Mouse (Mus musculus) MEL (cell line): ENCODE results near the gene Tsg101. TPM values are rescaled to one million over a fixed set of nuclear protein-coding genes. Genes with fewer than 3 reads are reported as not detected.
A peak's percentile ranks its signal among the peaks of the same experiment; 100 is the strongest.
"Not testable (repeated sequence)": the region's sequence is repeated elsewhere in the genome, so short reads cannot be mapped to it uniquely, and the experiment has no call there.

Experiments used
- DNase-seq: peaks from one replicate; pipeline ENCODE4 v3.0.0; 2011; ENCODE audit warnings: low read depth, low spot score
- H3K27ac ChIP-seq: 2 replicates; pipeline ENCODE4 v1.5.1; 2012; ENCODE audit warnings: low read depth, mild to moderate bottlenecking, control low read depth, low read length, moderate library complexity; ENCODE audit not compliant: control insufficient read depth
- H3K27me3 ChIP-seq, 2 experiments: fragments of 150-350 bp in 1 of 2; sonication (generic) in 1 of 2; 2 replicates each; pipeline ENCODE4 v1.6.1; 2012; ENCODE audit warnings: low read length in 2 of 2, mild to moderate bottlenecking in 2 of 2, improper control_type of control experiment in 1 of 2, moderate library complexity in 1 of 2; ENCODE audit not compliant: insufficient read depth in 2 of 2, control insufficient read depth in 1 of 2
- H3K36me3 ChIP-seq, 2 experiments: 2 replicates each; pipeline ENCODE4 v1.6.1; 2012 to 2014; ENCODE audit warnings: low read length in 2 of 2, improper control_type of control experiment in 1 of 2, inconsistent platforms in 1 of 2, mild to moderate bottlenecking in 1 of 2; ENCODE audit not compliant: insufficient read depth in 2 of 2, control insufficient read depth in 1 of 2
- H3K4me1 ChIP-seq, 2 experiments: fragments of 150-350 bp in 1 of 2; sonication (generic) in 1 of 2; 2 replicates each; pipeline ENCODE4 v1.6.1; 2012; ENCODE audit warnings: low read length in 2 of 2, improper control_type of control experiment in 1 of 2, mild to moderate bottlenecking in 1 of 2; ENCODE audit not compliant: insufficient read depth in 2 of 2, control insufficient read depth in 1 of 2
- H3K4me3 ChIP-seq, 2 experiments: fragments of 150-350 bp in 1 of 2; sonication (generic) in 1 of 2; 2 replicates each; pipeline ENCODE4 v1.5.1; 2012; ENCODE audit warnings: low read depth in 2 of 2, low read length in 2 of 2, mild to moderate bottlenecking in 2 of 2, moderate library complexity in 2 of 2, control low read depth in 1 of 2, improper control_type of control experiment in 1 of 2; ENCODE audit not compliant: control insufficient read depth in 1 of 2, insufficient read depth in 1 of 2
- H3K79me2 ChIP-seq: 2 replicates; pipeline ENCODE4 v1.6.1; 2012; ENCODE audit warnings: mild to moderate bottlenecking, low read length, moderate library complexity; ENCODE audit not compliant: control insufficient read depth, poor library complexity, insufficient read depth
- H3K9ac ChIP-seq: 2 replicates; pipeline ENCODE4 v1.6.1; 2012; ENCODE audit warnings: low read depth, mild to moderate bottlenecking, control low read depth, low read length, moderate library complexity; ENCODE audit not compliant: control insufficient read depth, poor library complexity, severe bottlenecking
- H3K9me3 ChIP-seq: fragments of 150-350 bp; sonication (generic); replicated peaks from 2 replicates; pipeline ENCODE4 v1.6.1; 2012; ENCODE audit warnings: mild to moderate bottlenecking, low read length, improper control_type of control experiment, moderate library complexity; ENCODE audit not compliant: insufficient read depth
- BHLHE40 ChIP-seq: IDR thresholded peaks from 2 replicates; pipeline ENCODE4 v1.6.1; 2012; ENCODE audit warnings: low read depth, mild to moderate bottlenecking, inconsistent platforms, low read length, improper control_type of control experiment, borderline replicate concordance
- CHD2 ChIP-seq: IDR thresholded peaks from 2 replicates; pipeline ENCODE4 v1.6.1; 2011; ENCODE audit warnings: low read length, improper control_type of control experiment
- CTCF ChIP-seq, 3 experiments: IDR thresholded peaks in 2 of 3; conservative IDR thresholded peaks in 1 of 3; 2 replicates each; pipeline ENCODE4 v1.5.1; 2011 to 2012; ENCODE audit warnings: low read length in 3 of 3, low read depth in 2 of 3, mild to moderate bottlenecking in 2 of 3, improper control_type of control experiment in 1 of 3, inconsistent platforms in 1 of 3, mixed read lengths in 1 of 3, moderate library complexity in 1 of 3; ENCODE audit not compliant: control insufficient read depth in 1 of 3, insufficient read depth in 1 of 3, poor library complexity in 1 of 3, severe bottlenecking in 1 of 3
- E2F4 ChIP-seq: IDR thresholded peaks from 2 replicates; pipeline ENCODE4 v1.6.1; 2011; ENCODE audit warnings: low read depth, low read length, improper control_type of control experiment, borderline replicate concordance
- ELF1 ChIP-seq: IDR thresholded peaks from 2 replicates; pipeline ENCODE4 v1.6.1; 2014; ENCODE audit warnings: low read depth, mild to moderate bottlenecking, inconsistent platforms, low read length, improper control_type of control experiment, moderate library complexity
- EP300 ChIP-seq, 2 experiments: IDR thresholded peaks; 2 replicates each; pipeline ENCODE4 v1.6.1; 2011; ENCODE audit warnings: improper control_type of control experiment in 2 of 2, low read length in 2 of 2, low read depth in 1 of 2, mild to moderate bottlenecking in 1 of 2
- ETS1 ChIP-seq: IDR thresholded peaks from 2 replicates; pipeline ENCODE4 v1.6.1; 2012; ENCODE audit warnings: low read depth, mild to moderate bottlenecking, inconsistent platforms, low read length, improper control_type of control experiment, moderate library complexity
- GABPA ChIP-seq: IDR thresholded peaks from 2 replicates; pipeline ENCODE4 v1.6.1; 2012; ENCODE audit warnings: low read depth, mild to moderate bottlenecking, inconsistent platforms, low read length, improper control_type of control experiment, moderate library complexity
- GATA1 ChIP-seq: IDR thresholded peaks from 2 replicates; pipeline ENCODE4 v1.6.1; 2011; ENCODE audit warnings: low read depth, low read length, improper control_type of control experiment
- HCFC1 ChIP-seq: IDR thresholded peaks from 2 replicates; pipeline ENCODE4 v1.6.1; 2012; ENCODE audit warnings: low read depth, mild to moderate bottlenecking, inconsistent platforms, low read length, improper control_type of control experiment, moderate library complexity
- KAT2A ChIP-seq: conservative IDR thresholded peaks from 2 replicates; pipeline ENCODE4 v1.6.1; 2012; ENCODE audit warnings: low read depth, low read length, improper control_type of control experiment, inconsistent platforms
- MAZ ChIP-seq: IDR thresholded peaks from 2 replicates; pipeline ENCODE4 v1.6.1; 2012; ENCODE audit warnings: low read depth, mild to moderate bottlenecking, inconsistent platforms, low read length, improper control_type of control experiment
- MYB ChIP-seq: IDR thresholded peaks from 2 replicates; pipeline ENCODE4 v1.6.1; 2011; ENCODE audit warnings: mild to moderate bottlenecking, low read depth, low read length, improper control_type of control experiment
- POLR2A ChIP-seq, 2 experiments: IDR thresholded peaks; 2 replicates each; pipeline ENCODE4 v1.6.1; 2011 to 2012; ENCODE audit warnings: low read length in 2 of 2, mild to moderate bottlenecking in 2 of 2, control low read depth in 1 of 2, improper control_type of control experiment in 1 of 2, low read depth in 1 of 2, moderate library complexity in 1 of 2; ENCODE audit not compliant: control insufficient read depth in 1 of 2, insufficient read depth in 1 of 2, poor library complexity in 1 of 2
- RAD21 ChIP-seq: IDR thresholded peaks from 2 replicates; pipeline ENCODE4 v1.6.1; 2011; ENCODE audit warnings: mild to moderate bottlenecking, low read depth, low read length, improper control_type of control experiment
- RCOR1 ChIP-seq: IDR thresholded peaks from 2 replicates; pipeline ENCODE4 v1.6.1; 2012; ENCODE audit warnings: low read depth, mild to moderate bottlenecking, inconsistent platforms, low read length, improper control_type of control experiment
- SIN3A ChIP-seq: IDR thresholded peaks from 2 replicates; pipeline ENCODE4 v1.6.1; 2012; ENCODE audit warnings: low read length, improper control_type of control experiment, inconsistent platforms
- TAL1 ChIP-seq: IDR thresholded peaks from 2 replicates; pipeline ENCODE4 v1.6.1; 2012; ENCODE audit warnings: mild to moderate bottlenecking, inconsistent platforms, low read length, moderate library complexity, mixed read lengths
- TBP ChIP-seq: IDR thresholded peaks from 2 replicates; pipeline ENCODE4 v1.8.0; 2011; ENCODE audit warnings: low read depth, low read length, improper control_type of control experiment
- TCF12 ChIP-seq: IDR thresholded peaks from 2 replicates; pipeline ENCODE4 v1.6.1; 2014; ENCODE audit warnings: low read depth, mild to moderate bottlenecking, inconsistent platforms, low read length, improper control_type of control experiment, moderate library complexity
- UBTF ChIP-seq: IDR thresholded peaks from 2 replicates; pipeline ENCODE4 v1.6.1; 2012; ENCODE audit warnings: low read depth, mild to moderate bottlenecking, inconsistent platforms, low read length, improper control_type of control experiment, moderate library complexity, borderline replicate concordance; ENCODE audit not compliant: insufficient read depth
- USF1 ChIP-seq: IDR thresholded peaks from 2 replicates; pipeline ENCODE4 v1.6.1; 2014; ENCODE audit warnings: low read depth, mild to moderate bottlenecking, inconsistent platforms, low read length, improper control_type of control experiment, moderate library complexity
- USF2 ChIP-seq, 2 experiments: IDR thresholded peaks; 2 replicates each; pipeline ENCODE4 v1.6.1; 2011 to 2012; ENCODE audit warnings: improper control_type of control experiment in 2 of 2, low read length in 2 of 2, borderline replicate concordance in 1 of 2, inconsistent platforms in 1 of 2, low read depth in 1 of 2, mild to moderate bottlenecking in 1 of 2; ENCODE audit not compliant: insufficient read depth in 1 of 2
- ZKSCAN1 ChIP-seq: IDR thresholded peaks from 2 replicates; pipeline ENCODE4 v1.6.1; 2012; ENCODE audit warnings: low read depth, mild to moderate bottlenecking, inconsistent platforms, low read length, improper control_type of control experiment, moderate library complexity
- ZMIZ1 ChIP-seq: IDR thresholded peaks from 2 replicates; pipeline ENCODE4 v1.6.1; 2012; ENCODE audit warnings: low read depth, mild to moderate bottlenecking, inconsistent platforms, low read length, improper control_type of control experiment, moderate library complexity
- ZNF384 ChIP-seq: IDR thresholded peaks from 2 replicates; pipeline ENCODE4 v1.6.1; 2012; ENCODE audit warnings: low read depth, mild to moderate bottlenecking, inconsistent platforms, low read length, improper control_type of control experiment
- polyA plus RNA-seq, 2 experiments: library from polyadenylated mRNA; stranded (reverse) in 1 of 2; unstranded in 1 of 2; fragments of >175 nt in 1 of 2; fragments of >200 nt in 1 of 2; gene quantifications; 2 replicates each; pipeline versions ENCODE4 v1.2.1 to v1.2.4; 2012; ENCODE audit warnings: low replicate concordance in 2 of 2, low read depth in 1 of 2; ENCODE audit not compliant: insufficient read length in 2 of 2, insufficient read depth in 1 of 2, missing spikeins in 1 of 2
- total RNA-seq: library from RNA; depleted of rRNA; stranded (reverse); fragments of 300-350 nt; gene quantifications from 2 replicates; pipeline ENCODE4 v1.2.3, GENCODE M21; 2012

Tsg101 gene
- total and polyA plus RNA-seq, 3 experiments: 25.3 to 88.9 TPM; not detected in 1

DNA sequence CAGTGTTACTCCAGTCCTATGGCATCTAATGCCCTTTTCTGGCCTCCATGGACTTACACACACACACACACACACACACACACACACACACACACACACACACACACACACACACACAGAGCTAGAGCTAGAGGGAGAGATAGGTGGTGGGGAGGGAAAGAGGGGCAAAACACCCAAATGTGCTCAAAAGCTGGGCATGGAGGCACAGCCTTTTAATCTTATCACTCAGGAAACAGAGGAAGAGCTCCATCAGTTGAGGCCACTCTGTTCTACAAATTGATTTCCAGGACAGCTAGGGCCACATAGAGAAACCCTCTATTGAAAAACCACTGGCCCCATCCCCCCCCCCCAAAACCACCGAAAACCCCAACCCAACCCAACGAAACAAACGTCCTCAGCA is 36.5 kb downstream of the Tsg101 start:
- Histone ChIP-seq H3K27ac (peak overlapping the region; percentile 83), H3K36me3 (peaks cover 0 to 21% of the 10 kb centered on the region in 2 experiments; a peak in 2 of 4 replicates), H3K79me2 (no peaks in the 10 kb centered on the region), H3K9ac (peak overlapping the region; percentile 19; the same call in 1 of the 2 replicates)
- peak; percentile 79 for DNase-seq
- no peak for TF ChIP-seq POLR2A (IDR thresholded peaks at IDR 0.05; ENCODE audit: control insufficient read depth in 1 of 2, insufficient read depth in 1 of 2, low read depth in 1 of 2, low read length in 2 of 2, poor library complexity in 1 of 2)
- no peak for TF ChIP-seq CHD2
- TF ChIP-seq ETS1: peak; percentile 69
- TF ChIP-seq KAT2A: no peak
- TF ChIP-seq GATA1: peak; percentile 78
- no peak for TF ChIP-seq TBP
- TF ChIP-seq TCF12: peak; percentile 88
- peak; percentile 85 for TF ChIP-seq EP300 (IDR thresholded peaks at IDR 0.05; ENCODE audit: low read depth in 1 of 2, low read length in 2 of 2)
- no peak for TF ChIP-seq HCFC1
- no peak for TF ChIP-seq E2F4
- TF ChIP-seq USF1: no peak
- TF ChIP-seq ELF1: no peak
- peak; percentile 85 for TF ChIP-seq RCOR1
- peak; percentile 76 for TF ChIP-seq TAL1
- no peak for TF ChIP-seq USF2 (IDR thresholded peaks at IDR 0.05; ENCODE audit: borderline replicate concordance in 1 of 2, insufficient read depth in 1 of 2, low read depth in 1 of 2, low read length in 2 of 2)
- 0 out of 2 replicates have a peak, but pooled peaks have one; percentile 59 for TF ChIP-seq SIN3A
- TF ChIP-seq ZMIZ1: no peak
- TF ChIP-seq ZKSCAN1: no peak
- TF ChIP-seq ZNF384: 0 out of 2 replicates have a peak, but pooled peaks have one; percentile 6
- peak; percentile 46; the same call in 1 of the 2 replicates for TF ChIP-seq MAZ
- no peak for TF ChIP-seq BHLHE40
- TF ChIP-seq CTCF (IDR thresholded peaks at IDR 0.05 in 2 of 3, conservative IDR thresholded peaks at IDR 0.05 in 1 of 3; ENCODE audit: control insufficient read depth in 1 of 3, insufficient read depth in 1 of 3, low read depth in 2 of 3, low read length in 3 of 3, poor library complexity in 1 of 3, severe bottlenecking in 1 of 3): no peak
- no peak for TF ChIP-seq UBTF
- TF ChIP-seq RAD21: no peak
- peak; percentile 45; the same call in 1 of the 2 replicates for TF ChIP-seq MYB
- no peak for TF ChIP-seq GABPA
- TF ChIP-seq, all 39 proteins: peak for 10
- Histone ChIP-seq H3K9me3 (no peaks in the 10 kb centered on the region), H3K4me3 (no peak overlapping the region), H3K4me1 (peaks cover 11 to 30% of the 10 kb centered on the region in 2 experiments), H3K27me3 (no peaks in the 10 kb centered on the region)

DNA sequence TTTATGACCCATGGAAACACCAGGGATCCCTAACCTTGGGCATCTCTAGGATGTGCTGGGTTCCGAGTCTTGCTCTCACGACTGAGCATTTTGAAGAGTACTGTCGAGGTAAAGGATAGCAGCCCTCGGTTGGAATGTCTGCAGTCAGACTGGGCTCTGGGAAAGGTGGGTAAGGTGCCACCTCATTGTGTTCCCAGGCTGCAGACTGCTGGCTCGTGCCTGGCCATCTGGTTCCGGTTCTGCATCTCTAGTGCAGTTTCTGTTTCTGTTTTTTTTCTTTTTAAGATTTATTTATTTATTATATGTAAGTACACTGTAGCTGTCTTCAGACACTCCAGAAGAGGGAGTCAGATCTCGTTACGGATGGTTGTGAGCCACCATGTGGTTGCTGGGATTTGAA is 37.8 kb downstream of the Tsg101 start:
- Histone ChIP-seq H3K36me3 (peaks cover 0 to 23% of the 10 kb centered on the region in 2 experiments; a peak in 2 of 4 replicates), H3K4me1 (peaks cover 16 to 38% of the 10 kb centered on the region in 2 experiments)
- not testable (repeated sequence) for H3K4me3 ChIP-seq, H3K27me3 ChIP-seq, H3K79me2 ChIP-seq, DNase-seq, H3K9ac ChIP-seq, H3K27ac ChIP-seq, H3K9me3 ChIP-seq
